Mouse (Mus musculus): ENCODE measurements around the gene Arhgef12. TPM values are rescaled to one million over a fixed set of nuclear protein-coding genes. Genes with fewer than 3 reads are reported as not detected.

Gene Arhgef12
- polyA plus RNA-seq, 1 experiment, result 56.6 TPM

DNA sequence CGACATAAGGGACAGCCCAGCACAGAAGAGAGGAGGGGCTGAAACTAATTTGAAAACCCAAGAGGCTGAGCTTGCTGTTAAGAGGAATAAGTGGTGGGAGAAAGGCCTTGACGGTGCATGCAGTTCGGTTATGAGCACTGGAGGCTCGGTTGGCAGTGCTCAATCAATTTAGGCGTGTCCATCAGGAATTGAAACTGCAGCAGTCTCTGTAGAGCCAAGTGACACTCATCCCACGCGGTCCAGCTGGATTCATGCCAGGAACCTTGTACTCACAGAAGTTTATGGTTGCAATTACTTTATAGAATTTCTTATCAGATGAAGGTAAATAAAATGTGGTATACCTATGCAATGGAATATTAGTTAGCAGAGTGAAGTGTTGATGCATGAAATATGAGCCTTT lies 148.6 kb downstream of the Arhgef12 start:
- TF ChIP-seq CTCF (IDR thresholded peaks at IDR 0.05; ENCODE audit: borderline replicate concordance, insufficient read depth, low read length) (no peak), POLR2A (IDR thresholded peaks at IDR 0.05; ENCODE audit: low read depth, low read length) (no peak)
- H3K27ac ChIP-seq (ENCODE audit: insufficient read depth, low read length), result no peak overlapping the region
- H3K4me1 ChIP-seq (ENCODE audit: control insufficient read depth, insufficient read depth, low read length), result peaks cover 2% of the 10 kb centered on the region
- no peak overlapping the region for H3K4me3 ChIP-seq (ENCODE audit: insufficient read depth, low read length)

GRCm38 (mm10) chr9:42948381-42948780 lies 158.7 kb downstream of the Arhgef12 start:
- Histone ChIP-seq H3K4me1 (ENCODE audit: control insufficient read depth, insufficient read depth, low read length) (no peaks in the 10 kb centered on the region), H3K27ac (ENCODE audit: insufficient read depth, low read length) (no peak overlapping the region), H3K4me3 (ENCODE audit: insufficient read depth, low read length) (no peak overlapping the region)
- TF ChIP-seq CTCF (IDR thresholded peaks at IDR 0.05; ENCODE audit: borderline replicate concordance, insufficient read depth, low read length) (no peak), POLR2A (IDR thresholded peaks at IDR 0.05; ENCODE audit: low read depth, low read length) (no peak)

- Histone ChIP-seq H3K4me1 (ENCODE audit: control insufficient read depth, insufficient read depth, low read length) (no peaks in the 10 kb centered on the region), H3K27ac (ENCODE audit: insufficient read depth, low read length) (no peak overlapping the region), H3K4me3 (ENCODE audit: insufficient read depth, low read length) (no peak overlapping the region)
- TF ChIP-seq CTCF (IDR thresholded peaks at IDR 0.05; ENCODE audit: borderline replicate concordance, insufficient read depth, low read length), result no peak
- no peak for TF ChIP-seq POLR2A (IDR thresholded peaks at IDR 0.05; ENCODE audit: low read depth, low read length)
Measured at GRCm38 (mm10) chr9:42945174-42945573, 161.9 kb downstream of the Arhgef12 start.

DNA sequence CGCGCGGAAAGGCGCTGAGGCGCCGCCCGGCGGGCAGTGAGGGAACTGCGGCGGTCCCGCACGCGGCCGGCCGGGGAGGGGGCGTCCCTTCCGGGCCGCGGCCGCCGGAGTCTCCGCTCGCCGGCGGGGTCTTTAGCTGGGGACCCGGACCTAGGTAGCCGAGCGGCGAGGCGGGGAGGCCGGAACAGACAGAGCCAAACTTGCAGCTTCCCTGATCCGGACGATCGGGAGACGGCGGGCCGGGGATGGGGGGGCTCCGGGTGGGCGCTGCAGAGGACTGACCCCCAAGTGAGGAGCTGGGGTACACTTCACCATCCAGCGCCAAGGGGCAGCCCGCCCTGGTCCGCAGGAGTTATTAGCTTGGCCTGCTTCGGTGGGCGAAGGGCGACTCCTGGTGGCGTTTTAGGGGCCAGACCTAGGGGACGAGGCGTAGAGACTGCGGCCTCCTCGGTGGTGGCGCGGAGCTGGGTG lies 162.5 kb downstream of the Arhgef12 start:
- Histone ChIP-seq H3K4me3 (ENCODE audit: insufficient read depth, low read length) (peak overlapping the region; percentile 58; the same call in 1 of the 2 replicates), H3K27ac (ENCODE audit: insufficient read depth, low read length) (no peak overlapping the region), H3K4me1 (ENCODE audit: control insufficient read depth, insufficient read depth, low read length) (no peaks in the 10 kb centered on the region)
- TF ChIP-seq CTCF (IDR thresholded peaks at IDR 0.05; ENCODE audit: borderline replicate concordance, insufficient read depth, low read length), result peak; percentile 88
- no peak for TF ChIP-seq POLR2A (IDR thresholded peaks at IDR 0.05; ENCODE audit: low read depth, low read length)

DNA sequence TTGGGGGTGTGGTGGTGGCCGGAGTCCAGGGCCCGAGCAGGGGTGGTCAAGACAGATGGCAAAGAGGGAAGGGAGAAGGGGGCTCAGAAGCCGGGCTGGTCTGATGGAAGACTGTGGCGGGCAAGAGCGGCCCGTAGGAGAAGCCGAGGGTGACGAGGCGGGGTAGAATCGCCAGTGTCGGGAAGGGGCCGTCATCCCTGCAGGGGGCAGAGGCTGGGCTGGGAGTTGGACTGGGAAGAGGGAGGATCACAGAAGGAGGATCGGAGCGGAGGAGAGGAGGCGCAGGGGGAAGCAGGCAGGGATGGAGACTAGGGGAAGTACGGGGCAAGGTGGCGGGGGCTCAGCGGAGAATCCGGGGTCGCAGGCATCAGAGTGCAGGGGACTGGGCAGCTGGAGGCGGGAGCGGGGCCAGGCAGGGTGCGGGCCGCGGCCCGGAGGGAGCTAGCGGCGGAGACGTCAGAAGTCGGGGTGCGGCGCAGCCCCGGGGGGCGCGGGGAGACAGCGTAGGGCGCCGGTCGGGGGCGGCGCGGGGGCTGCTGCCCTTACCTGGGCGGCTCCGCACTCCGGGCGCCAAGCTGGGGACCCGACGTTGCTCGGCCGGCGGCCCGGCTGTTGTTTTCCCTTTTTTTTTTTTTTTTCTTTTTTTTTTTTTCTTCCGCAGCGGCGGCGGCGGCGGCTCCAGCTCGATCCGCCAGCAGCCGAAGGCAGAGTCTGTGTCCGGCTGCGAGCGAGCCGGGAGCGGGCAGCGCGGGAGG lies 163.1 kb downstream of the Arhgef12 start, which contains the start of gene Grik4:
Grik4 (minus strand) TSS at position 713 of the 755 bp plus-strand sequence.
- no peaks in the 10 kb centered on the region for H3K4me1 ChIP-seq (ENCODE audit: control insufficient read depth, insufficient read depth, low read length)
- no peak within 1 kb of the TSS for H3K27ac ChIP-seq (ENCODE audit: insufficient read depth, low read length)
- peak within 1 kb of the TSS; percentile 58 for H3K4me3 ChIP-seq (ENCODE audit: insufficient read depth, low read length)
- no peak for TF ChIP-seq CTCF (IDR thresholded peaks at IDR 0.05; ENCODE audit: borderline replicate concordance, insufficient read depth, low read length)
- no peak for TF ChIP-seq POLR2A (IDR thresholded peaks at IDR 0.05; ENCODE audit: low read depth, low read length)

- Histone ChIP-seq H3K4me3 (ENCODE audit: insufficient read depth, low read length) (no peak overlapping the region), H3K4me1 (ENCODE audit: control insufficient read depth, insufficient read depth, low read length) (no peaks in the 10 kb centered on the region), H3K27ac (ENCODE audit: insufficient read depth, low read length) (no peak overlapping the region)
- no peak; the same call in 1 of the 2 replicates for TF ChIP-seq CTCF (IDR thresholded peaks at IDR 0.05; ENCODE audit: borderline replicate concordance, insufficient read depth, low read length)
- TF ChIP-seq POLR2A (IDR thresholded peaks at IDR 0.05; ENCODE audit: low read depth, low read length), result no peak
Measured at GRCm38 (mm10) chr9:42943057-42943529, 163.9 kb downstream of the Arhgef12 start.

GRCm38 (mm10) chr9:42942148-42942547 lies 164.9 kb downstream of the Arhgef12 start:
- Histone ChIP-seq H3K27ac (ENCODE audit: insufficient read depth, low read length) (no peak overlapping the region), H3K4me3 (ENCODE audit: insufficient read depth, low read length) (no peak overlapping the region), H3K4me1 (ENCODE audit: control insufficient read depth, insufficient read depth, low read length) (no peaks in the 10 kb centered on the region)
- TF ChIP-seq CTCF (IDR thresholded peaks at IDR 0.05; ENCODE audit: borderline replicate concordance, insufficient read depth, low read length) (no peak), POLR2A (IDR thresholded peaks at IDR 0.05; ENCODE audit: low read depth, low read length) (no peak)

DNA sequence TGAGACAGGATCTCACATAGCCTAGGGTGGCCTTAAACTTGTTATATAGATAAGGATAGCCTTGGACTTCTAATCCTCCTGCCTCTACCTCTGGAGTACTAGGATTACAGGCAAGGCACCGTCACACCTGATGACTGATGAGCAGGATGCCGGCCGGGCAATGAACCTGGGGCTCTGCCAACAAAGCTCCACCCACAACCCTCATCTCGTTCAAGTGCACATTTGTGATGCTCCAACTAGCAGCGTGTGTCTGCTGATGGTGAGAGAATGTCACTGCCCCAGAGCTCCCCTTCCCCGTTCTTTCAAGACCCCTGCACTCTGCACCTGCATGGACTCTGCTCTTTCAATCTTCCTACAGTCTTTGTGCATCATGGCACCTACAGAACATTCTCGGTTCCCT lies 174.9 kb downstream of the Arhgef12 start:
- Histone ChIP-seq H3K4me3 (ENCODE audit: insufficient read depth, low read length) (no peak overlapping the region), H3K4me1 (ENCODE audit: control insufficient read depth, insufficient read depth, low read length) (no peaks in the 10 kb centered on the region), H3K27ac (ENCODE audit: insufficient read depth, low read length) (no peak overlapping the region)
- TF ChIP-seq POLR2A (IDR thresholded peaks at IDR 0.05; ENCODE audit: low read depth, low read length) (no peak), CTCF (IDR thresholded peaks at IDR 0.05; ENCODE audit: borderline replicate concordance, insufficient read depth, low read length) (no peak)

GRCm38 (mm10) chr9:42927498-42927897 lies 179.5 kb downstream of the Arhgef12 start:
- Histone ChIP-seq H3K4me1 (ENCODE audit: control insufficient read depth, insufficient read depth, low read length) (no peaks in the 10 kb centered on the region), H3K4me3 (ENCODE audit: insufficient read depth, low read length) (no peak overlapping the region)
- TF ChIP-seq CTCF (IDR thresholded peaks at IDR 0.05; ENCODE audit: borderline replicate concordance, insufficient read depth, low read length), result no peak
- TF ChIP-seq POLR2A (IDR thresholded peaks at IDR 0.05; ENCODE audit: low read depth, low read length), result no peak

DNA sequence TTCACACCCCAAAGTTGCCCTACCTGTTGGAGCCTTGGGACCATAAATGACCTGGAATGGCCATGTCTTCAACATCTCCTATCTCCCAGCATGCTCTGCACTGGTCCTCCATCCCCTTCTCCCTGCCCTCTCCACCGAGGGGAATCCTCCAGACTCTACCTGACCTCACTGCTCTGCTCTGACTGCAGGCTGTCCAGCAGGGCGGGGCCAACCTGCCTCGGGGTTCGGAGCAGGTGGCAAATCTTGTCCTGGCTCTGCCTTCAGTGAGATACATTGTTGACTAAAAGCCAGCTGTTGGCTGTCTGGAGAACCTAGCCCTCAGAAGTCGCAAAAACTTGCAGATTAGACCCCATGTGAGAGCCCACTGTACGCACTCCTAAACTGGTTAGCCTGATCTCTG lies 180.5 kb downstream of the Arhgef12 start:
- Histone ChIP-seq H3K4me3 (ENCODE audit: insufficient read depth, low read length) (no peak overlapping the region), H3K27ac (ENCODE audit: insufficient read depth, low read length) (no peak overlapping the region), H3K4me1 (ENCODE audit: control insufficient read depth, insufficient read depth, low read length) (no peaks in the 10 kb centered on the region)
- no peak for TF ChIP-seq CTCF (IDR thresholded peaks at IDR 0.05; ENCODE audit: borderline replicate concordance, insufficient read depth, low read length)
- TF ChIP-seq POLR2A (IDR thresholded peaks at IDR 0.05; ENCODE audit: low read depth, low read length), result no peak

More at GRCm38 (mm10) chr9:42927498-42927897, 179.5 kb downstream of the Arhgef12 start:
- H3K27ac ChIP-seq (ENCODE audit: insufficient read depth, low read length), result no peak overlapping the region
